Mouse (Mus musculus) thymus, postnatal 4 days (tissue): ENCODE measurements around the gene Txnrd2.

Source experiments
- DNase-seq: peaks from one replicate; pipeline ENCODE4 v3.0.0; 2021

Gene Txnrd2

GRCm38 (mm10) chr16:18418756-18419602, 7.2 kb upstream of the Txnrd2 start:
- DNase-seq = no peak

DNA sequence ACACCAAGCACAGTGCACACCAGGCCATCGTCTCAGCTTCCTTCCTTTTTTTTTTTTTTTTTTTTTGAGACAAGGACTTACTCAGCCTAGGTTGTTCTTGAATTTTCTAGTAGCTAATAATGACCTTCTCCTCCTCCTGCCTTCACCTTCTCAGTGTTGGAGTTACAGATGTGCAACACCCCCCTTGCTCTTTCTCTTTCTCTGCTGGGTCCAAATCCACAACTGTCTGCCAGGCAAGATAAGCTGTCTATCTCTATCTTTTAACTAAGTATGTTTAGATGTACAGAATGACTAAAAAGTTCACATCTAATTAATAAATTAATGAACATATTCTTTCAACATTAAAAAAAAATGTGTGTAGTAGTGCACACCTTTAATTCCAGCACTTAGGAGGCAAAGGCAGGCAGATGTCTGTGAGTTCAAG, 6.6 kb upstream of the Txnrd2 start:
- DNase-seq = no peak

- no peak for DNase-seq
These were observed 5.6 kb upstream of the Txnrd2 start for GRCm38 (mm10) chr16:18420571-18420970.

DNA sequence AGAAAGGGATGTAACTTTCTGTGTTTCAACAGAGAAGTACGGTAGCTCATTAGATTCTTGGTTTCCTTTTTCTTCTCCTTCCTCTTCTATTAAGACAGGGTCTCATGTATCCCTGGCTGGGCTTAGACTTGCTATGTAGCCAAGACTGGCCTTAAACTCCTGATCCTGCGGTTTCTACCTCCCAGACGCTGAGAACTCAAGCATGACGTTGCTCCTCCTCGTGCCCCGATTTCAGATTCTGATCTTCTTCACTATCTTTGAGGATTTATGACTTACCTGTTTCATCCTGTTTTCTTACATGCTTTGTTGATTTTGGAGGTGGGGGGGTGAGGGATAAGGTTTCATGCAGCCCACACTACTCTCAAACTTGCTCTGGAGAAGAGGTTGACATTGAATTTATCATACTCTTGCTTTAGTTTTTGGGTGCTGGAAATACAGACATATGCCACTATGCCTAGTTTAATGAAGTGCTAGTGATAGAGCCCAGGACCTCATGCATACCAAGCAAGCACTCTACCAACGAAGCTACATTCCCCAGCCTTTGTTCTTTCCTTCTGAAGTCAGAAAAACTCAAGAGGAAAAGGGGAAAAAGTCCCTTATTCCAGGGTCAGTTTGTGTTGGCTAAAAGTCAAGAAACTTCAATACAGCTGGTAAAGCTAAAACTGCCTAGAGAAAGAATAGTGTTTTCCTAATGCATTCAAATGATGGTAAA, 2.8 kb upstream of the Txnrd2 start:
- DNase-seq = no peak

DNA sequence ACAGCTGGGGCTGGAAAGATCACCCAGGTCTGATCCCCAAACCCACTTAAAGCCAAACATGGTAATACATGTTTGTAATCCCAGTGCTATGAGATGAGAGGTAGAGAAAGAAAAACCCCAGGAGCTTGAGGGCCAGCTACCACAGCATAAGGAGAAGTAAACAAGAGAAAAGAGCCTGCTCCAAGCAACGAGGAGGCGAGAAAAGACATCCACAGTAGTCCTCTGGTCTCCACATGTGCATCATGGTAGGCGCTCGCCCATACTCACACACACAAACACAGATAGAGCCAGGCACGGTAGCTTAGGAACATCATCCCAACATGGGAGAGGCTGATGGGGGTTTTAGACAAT, 2.3 kb upstream of the Txnrd2 start:
- no peak for DNase-seq

DNA sequence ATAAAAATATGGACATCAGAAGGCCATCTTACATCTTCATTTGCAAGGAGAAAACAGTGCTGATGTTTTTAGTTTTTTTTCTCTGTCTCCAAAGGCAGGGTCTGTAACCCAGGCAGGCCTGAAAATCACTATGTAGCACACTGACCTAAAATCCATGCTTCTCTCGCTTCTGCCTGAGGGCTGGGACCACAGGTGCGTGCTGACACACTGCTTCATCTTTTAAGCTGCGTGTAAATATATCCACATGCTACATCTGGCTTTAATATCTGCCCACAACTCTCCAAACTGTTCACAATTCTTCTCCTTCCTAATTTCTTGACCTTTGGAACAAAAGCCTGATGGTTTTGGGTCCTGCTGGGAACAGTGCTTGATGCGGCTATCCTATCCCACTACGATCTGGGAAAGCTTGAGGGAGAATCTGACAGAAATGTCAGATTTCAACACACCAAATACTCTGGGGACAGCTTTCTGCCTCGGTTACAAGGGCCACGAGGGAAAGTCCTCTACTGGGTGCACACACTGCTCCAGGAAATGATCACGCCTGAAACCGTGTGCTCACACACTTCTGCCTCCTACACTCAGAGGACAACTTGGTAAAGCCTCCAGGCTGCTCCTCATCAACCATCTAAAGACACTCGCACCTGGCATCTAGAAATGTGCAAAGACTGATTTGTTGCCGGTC, 1.7 kb upstream of the Txnrd2 start:
- DNase-seq = peak; percentile 29

- DNase-seq = peak; percentile 16
These were observed 539 bp upstream of the Txnrd2 start for GRCm38 (mm10) chr16:18425475-18426214.

DNA sequence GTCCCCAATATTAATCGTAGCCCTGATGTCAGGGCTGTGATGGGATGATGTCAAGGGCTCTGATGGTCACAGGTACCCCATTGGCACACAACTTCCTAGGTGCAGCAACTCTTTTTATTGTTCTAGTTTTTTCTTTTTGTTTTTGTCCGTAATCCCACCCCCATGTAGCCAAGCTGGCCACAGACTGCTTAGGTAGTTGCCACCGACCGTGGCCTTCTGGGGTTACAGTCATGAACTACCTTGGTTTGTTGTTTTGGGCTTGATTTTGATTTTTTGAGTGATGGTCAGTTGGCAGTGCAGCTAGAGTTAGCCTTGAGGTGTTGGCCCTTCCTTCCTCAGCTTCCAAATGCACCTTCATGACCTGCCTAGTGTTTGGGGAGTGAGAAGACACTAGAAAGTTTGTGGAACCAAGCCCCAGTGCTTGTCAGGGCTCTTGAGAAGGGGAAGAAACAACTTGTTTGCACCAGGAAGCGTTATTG, 657 bp downstream of the Txnrd2 start, which contains the start of gene Comt:
Gene Comt (minus strand): TSS at position 51 of the 479 bp plus-strand sequence.
- no peak for DNase-seq

- no peak for DNase-seq
These were observed 1.9 kb downstream of the Txnrd2 start for GRCm38 (mm10) chr16:18428011-18428515.

DNA sequence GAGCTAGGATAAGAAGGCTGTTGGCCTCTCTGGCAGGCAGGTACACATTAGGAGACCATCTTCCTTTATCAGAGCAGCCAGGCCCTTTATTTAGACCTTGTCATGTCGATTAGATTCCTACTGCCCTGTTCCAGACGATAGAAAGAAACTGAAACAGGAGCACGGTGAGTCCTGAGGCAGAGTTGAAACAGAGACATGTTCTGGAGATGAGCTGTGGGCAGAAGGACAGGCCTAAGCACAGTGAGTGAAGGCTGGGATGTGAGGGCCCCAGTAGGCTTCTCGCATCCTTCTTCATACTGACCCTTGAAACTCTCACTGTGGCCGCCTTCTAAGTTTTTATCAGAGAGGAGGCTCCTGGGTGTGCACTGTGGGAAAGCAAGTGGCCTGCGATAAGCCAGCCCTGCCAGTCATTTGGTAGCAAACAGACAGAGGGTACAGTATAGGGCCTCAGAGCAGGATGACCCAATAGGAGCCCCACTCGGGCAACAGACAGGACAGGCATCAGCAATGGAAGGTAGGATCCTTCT, 2.4 kb downstream of the Txnrd2 start:
- no peak for DNase-seq

- DNase-seq = no peak
These were observed 3.5 kb downstream of the Txnrd2 start for GRCm38 (mm10) chr16:18429641-18430040.

- DNase-seq = no peak
These were observed 4.5 kb downstream of the Txnrd2 start for GRCm38 (mm10) chr16:18430641-18431212.

GRCm38 (mm10) chr16:18433341-18433920, 7.2 kb downstream of the Txnrd2 start:
- DNase-seq = no peak

- DNase-seq = no peak
These were observed 9.9 kb downstream of the Txnrd2 start for GRCm38 (mm10) chr16:18436128-18436527.

GRCm38 (mm10) chr16:18443385-18443841, 17.2 kb downstream of the Txnrd2 start:
- DNase-seq = peak; percentile 99

GRCm38 (mm10) chr16:18447243-18447642, 21.1 kb downstream of the Txnrd2 start:
- no peak for DNase-seq

DNA sequence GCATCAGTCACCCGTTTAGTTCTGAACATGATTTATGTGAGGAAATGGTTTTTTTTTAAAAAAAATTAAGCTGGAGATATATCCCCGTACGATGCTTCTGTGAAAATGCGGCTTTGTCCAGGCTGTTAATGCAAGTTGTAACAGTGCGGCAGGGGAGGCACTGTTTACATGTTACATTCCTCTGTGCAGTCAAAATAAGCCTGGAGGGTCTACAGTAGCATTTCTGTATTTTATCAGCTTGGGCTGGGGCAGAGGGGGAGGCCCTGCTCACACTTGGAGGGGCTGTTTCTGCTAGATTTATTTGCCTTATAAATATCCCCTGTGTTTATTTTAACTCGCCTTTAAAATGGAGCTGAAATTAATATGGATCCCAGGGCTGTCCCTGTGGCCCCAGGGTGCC, 21.9 kb downstream of the Txnrd2 start:
- no peak for DNase-seq

DNA sequence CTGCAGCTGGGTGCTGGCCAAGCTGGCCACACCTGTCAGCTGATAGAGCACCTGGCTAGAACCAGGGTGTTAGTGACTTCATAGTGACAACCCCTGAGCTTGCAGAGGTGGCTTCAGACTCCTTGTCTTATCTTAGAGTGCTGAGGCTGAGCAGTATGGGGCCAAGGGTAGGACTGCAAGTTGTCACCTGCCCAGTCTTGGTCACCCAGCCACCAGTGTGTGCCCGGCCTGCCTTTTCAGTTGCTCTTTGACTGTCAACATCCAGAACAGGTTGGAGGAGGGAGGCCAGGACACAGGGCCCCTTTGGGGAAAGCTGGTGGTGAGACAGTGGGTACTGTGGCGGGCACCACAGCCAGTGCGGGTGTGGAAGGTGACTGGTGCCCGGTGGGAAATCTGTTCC, 22.8 kb downstream of the Txnrd2 start:
- DNase-seq = no peak

- peak; percentile 19 for DNase-seq
These were observed 25.4 kb downstream of the Txnrd2 start for GRCm38 (mm10) chr16:18451486-18452181.

DNA sequence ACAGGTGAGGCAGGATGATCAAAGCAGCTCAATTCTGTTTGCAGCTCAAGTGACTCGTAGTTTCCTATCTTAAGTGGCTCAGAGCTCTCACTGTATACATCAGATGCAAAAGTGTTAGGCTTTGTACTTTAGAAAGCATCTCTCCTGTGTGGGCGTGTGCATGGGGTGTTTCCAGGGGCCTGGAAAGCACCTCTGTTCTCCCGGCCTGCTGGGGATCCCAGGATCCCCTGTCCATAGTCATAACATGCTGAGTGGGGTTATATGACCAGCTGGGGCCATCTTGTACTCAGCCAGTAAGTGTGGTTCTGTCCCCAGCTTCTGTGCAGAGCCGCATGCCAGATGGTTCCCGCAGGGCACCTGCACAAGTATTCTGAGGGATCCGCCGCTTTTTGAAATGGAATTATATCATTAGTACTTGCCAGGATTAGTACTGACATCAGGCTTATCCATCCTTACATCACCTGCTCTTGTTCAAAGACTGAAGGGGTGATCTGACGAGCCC, 26.2 kb downstream of the Txnrd2 start:
- peak; percentile 20 for DNase-seq
